Mouse (Mus musculus) naive thymus-derived CD4-positive, alpha-beta T cell, adult 2 months (primary cell): ENCODE data around the gene Nfxl1.
A peak's percentile ranks its signal among the peaks of the same experiment; 100 is the strongest.
"Not testable (repeated sequence)": the region's sequence is repeated elsewhere in the genome, so short reads cannot be mapped to it uniquely, and the experiment has no call there.

Experiments
- DNase-seq: peaks from one replicate; pipeline ENCODE4 v3.0.0-alpha.2; 2011; ENCODE audit warnings: low read depth

Gene Nfxl1

GRCm38 (mm10) chr5:72559544-72560049 lies at the start of gene Nfxl1:
Gene Nfxl1 (minus strand): TSS chr5:72559684.
- peak; percentile 98 for DNase-seq

GRCm38 (mm10) chr5:72603138-72603537 lies 43.7 kb upstream of the Nfxl1 start:
- no peak for DNase-seq

DNA sequence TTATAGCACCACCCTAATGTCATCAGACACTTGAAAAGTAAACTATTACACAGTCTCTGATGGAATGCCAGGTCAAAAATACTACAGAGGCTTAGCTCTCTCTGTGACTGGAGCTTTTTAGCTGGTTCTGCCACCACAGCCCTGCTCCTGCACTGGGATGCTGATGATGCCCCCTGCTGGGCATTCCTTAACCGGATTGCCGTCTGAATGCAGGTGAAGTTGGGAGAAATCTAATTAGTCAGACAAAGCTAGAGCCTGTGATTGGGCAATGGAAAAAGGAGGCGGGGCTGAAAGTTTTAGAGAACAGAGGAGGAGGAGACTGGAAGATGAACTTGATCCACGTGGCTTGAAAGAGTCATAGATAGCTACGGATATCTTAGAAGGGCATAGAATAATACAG lies 41.5 kb upstream of the Nfxl1 start:
- peak; percentile 68 for DNase-seq

GRCm38 (mm10) chr5:72587192-72587681 lies 27.8 kb upstream of the Nfxl1 start, which contains the start of gene Gm5868:
Gene Gm5868 (minus strand): TSS chr5:72587551.
- peak; percentile 17 for DNase-seq

DNA sequence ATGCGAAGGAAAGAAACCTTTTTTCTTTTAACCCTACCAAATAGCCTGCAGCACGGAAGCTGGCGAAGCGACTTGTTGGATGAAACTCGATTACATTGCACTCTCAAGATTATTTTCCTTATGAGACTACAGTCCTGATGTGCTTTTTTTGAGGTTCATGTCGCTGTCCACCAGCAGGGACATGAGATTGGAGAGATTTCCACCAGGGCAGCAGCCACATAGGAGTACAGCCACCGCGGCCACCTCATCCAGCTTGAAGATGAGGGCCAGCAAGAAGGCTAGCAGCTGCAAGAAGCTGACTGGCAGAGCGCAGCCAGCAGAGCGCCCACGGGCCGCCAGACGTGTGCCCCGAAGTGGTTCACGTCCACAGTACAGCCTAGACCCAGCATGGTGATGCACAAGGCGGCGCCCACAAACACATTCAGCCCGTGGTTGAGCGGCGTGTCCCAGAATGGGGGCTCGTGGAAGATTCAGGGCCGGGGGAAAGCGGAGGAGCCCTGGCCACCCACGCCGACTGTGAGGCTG lies 27.2 kb upstream of the Nfxl1 start:
- DNase-seq, result not testable (repeated sequence)

GRCm38 (mm10) chr5:72586122-72586521 lies 26.6 kb upstream of the Nfxl1 start:
- peak; percentile 51 for DNase-seq

DNA sequence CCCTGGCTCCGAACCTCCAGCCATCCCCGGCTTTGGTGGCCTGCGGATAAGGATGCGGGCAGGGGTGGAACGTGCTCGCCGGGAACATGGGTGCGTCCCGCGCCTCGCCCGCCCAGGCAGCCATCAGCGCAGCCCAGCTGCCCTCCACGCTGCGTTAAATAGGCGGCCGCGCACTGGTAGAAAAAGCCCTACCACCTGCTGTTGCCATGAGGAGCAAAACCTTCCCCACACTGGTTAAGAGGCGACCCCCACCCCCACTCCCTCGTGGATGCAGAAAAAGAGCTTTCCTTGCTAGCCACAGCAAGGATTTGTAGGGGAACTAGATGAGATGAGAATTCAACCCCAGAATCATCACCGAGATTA lies 21.5 kb upstream of the Nfxl1 start, which contains the start of gene Zar1:
Gene Zar1, minus strand, starts transcription at position 285 of the 363 bp plus-strand sequence.
- not testable (repeated sequence) for DNase-seq

DNA sequence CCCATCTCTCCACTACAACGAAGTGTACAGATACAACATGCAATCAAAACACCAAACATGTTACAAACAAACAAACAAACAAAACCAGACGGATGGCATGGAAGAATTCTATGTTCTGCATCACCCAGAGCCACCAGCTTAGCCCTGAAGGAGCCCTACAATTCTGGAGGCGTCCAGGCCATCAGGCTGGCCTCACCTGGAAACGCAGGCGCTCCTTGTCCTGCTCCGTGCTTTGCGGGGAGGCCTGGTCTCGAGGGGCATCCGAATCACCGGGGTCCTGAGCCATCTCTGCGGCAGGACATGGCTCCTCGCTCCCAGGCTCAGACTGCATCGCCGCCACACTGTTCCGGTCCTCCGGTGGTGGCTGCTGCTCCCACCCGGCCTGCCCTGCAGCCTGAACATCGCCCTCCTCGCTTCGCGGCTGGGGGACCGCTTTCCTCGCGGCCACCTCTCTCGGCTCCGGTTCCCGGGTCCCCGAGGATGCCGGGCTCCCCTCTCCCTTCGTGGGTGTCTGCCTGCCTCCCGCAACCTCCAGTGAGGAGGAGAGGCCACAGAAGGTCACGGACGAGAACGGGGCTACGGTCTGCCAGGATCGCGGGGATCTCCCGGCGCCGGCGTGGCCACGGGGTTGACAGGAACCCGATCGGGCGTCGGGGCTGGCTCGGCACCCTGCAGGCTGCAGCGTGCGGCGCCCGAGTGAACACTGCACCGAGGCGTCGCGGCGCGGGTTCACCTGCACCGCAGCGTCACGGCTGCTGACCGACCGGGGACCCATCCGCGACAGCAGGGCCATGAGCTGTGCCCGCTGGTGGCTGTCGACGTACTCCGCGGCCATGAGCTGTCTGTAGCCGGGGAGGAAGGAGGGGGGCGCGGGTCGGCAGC lies 20.8 kb upstream of the Nfxl1 start:
- DNase-seq, result peak; percentile 28

GRCm38 (mm10) chr5:72579599-72579998 lies 20.1 kb upstream of the Nfxl1 start:
- not testable (repeated sequence) for DNase-seq

GRCm38 (mm10) chr5:72565621-72566020 lies 6.1 kb upstream of the Nfxl1 start:
- no peak for DNase-seq

DNA sequence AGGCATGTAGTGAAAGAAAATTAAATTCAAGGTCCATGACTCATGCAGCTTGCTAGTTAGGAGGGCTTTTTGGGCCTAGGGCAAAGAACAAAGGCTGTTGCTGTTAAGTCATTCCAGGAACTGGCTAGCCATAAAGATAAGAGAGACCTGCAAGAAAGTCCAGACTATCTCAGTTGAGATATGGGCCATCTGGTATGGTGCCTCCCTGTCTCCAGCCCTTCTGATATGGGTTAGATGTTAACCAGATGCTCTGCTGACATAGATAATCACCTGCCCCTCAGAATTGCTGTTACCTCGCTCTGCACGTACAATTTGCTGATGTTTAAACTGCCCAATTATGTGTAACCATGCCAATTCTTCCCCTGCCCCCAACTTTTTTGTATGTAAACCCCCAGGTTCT lies 3.7 kb upstream of the Nfxl1 start:
- DNase-seq, result not testable (repeated sequence)

GRCm38 (mm10) chr5:72560976-72561628 lies 1.6 kb upstream of the Nfxl1 start:
- no peak for DNase-seq

DNA sequence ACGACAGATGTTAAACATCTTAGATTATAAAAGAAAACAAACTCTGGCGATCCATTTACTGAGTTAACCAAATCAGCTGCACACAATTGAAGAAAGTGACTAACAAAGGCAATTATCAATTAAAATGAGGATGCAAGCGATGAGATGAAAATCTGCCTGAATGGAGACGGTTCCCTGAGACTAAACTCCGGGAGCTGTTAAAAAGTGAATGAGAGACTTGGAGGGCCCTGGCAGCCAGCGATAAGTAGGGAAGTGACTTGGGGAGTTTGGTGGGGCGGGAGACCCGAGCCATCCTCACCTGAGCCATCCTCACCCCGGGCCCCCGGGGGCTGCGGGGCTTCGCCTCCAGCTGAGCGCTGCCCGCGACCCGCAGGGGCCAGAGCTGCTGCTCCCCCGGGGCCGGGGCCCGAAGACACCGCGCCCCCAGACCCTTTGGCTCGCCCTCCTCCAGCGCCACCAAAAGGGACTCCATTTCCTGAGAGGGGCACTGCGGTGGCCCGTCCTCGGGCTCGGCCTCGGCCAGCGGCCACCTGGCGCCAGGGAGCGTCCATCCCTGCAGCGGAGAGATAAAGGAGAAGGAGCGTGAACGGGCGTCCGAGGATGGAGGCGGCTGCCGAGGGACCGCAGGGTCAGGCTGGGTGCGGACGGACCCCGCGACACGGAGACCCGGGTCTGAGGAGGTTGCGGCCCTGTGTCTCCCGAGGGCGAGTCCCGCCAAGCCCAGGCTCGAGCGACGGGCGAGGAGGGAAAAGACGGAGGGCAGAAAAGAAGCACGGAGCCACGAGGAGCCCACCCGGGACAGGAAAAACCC lies 563 bp downstream of the Nfxl1 start:
- DNase-seq, result no peak

GRCm38 (mm10) chr5:72556245-72556644 lies 3.2 kb downstream of the Nfxl1 start:
- DNase-seq, result no peak

- no peak for DNase-seq
Measured at GRCm38 (mm10) chr5:72551209-72551608, 8.3 kb downstream of the Nfxl1 start.

DNA sequence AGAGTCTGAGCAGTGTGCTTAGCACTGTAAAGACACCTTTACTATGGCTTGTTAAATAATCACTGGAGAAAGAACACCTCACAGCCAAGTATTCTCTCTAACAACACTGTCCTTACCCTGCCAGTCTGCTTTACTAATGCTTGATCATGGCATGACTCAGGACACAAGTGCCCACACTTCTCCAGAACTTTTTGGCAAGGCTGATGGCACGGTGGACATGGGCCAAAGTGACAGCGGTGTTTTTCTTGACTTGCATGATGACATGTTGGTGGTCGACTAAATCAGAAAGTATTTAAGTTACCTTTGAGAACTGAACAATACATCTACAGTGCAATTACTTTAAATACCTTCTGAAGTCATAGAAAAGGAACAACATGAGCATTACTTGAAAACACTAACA lies 30.6 kb downstream of the Nfxl1 start:
- DNase-seq, result no peak

GRCm38 (mm10) chr5:72513808-72514207 lies 45.7 kb downstream of the Nfxl1 start:
- no peak for DNase-seq

GRCm38 (mm10) chr5:72505740-72506139 lies 53.7 kb downstream of the Nfxl1 start:
- DNase-seq, result peak; percentile 4

DNA sequence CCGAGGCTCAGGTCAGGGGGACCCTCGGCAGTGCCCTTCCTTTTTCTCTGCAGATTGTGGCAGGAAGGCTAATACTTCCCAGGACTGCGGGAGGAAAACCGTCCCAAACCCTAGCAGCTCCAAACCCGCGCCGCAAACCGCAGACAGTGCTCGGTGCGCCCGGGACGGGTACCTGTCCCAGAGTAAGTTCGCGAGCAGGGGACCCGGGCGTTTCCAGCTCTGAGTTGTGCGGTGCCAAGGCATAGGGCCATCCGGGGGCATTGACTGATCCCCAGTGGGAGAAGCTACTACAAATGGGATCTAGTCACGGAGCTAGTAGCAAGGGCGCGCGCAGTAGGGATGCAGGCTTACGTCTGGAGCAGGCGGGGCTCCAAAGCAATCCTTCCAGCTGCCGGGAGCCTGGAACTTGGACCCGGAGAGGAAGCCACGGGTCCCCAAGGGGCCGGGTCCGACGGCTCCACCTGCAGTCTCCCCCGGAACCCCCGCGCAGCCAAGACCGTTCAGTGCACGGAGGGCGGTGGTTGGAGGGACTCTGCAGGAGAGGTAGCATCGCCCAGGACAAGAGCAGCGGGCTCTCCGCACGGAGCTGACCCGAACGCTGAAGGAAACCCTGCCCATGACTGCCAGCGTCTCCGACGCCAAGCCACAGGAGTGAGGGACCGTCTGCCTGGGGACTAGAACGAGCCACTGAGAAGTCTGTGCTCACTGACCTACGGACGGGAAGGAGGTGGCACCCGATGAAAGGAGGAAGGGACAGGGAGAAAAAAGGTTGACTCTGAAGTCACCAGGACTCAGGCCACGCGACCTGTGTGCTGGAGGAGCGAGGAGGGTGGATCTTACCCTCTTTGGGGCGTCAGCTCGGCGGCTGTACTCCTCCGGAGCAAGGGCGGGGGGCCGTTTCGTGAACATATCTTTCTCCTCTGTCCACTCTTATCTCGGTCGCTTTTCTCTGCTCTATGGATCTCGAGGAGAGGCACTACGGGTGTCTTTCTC lies 55.7 kb downstream of the Nfxl1 start, which contains the start of gene Corin:
Gene Corin, minus strand, starts transcription at position 943 of the 993 bp plus-strand sequence.
- no peak for DNase-seq

GRCm38 (mm10) chr5:72502778-72503177 lies 56.7 kb downstream of the Nfxl1 start:
- no peak for DNase-seq
